20 mouse cellular contexts compared by ENCODE assay signal in genomic region chr12:27164920-27165504, GRCm38 (mm10).
A peak's percentile ranks its signal among the peaks of the same experiment; 100 is the strongest.
DNase-seq lines count a peak whose midpoint lies in the region; ATAC-seq and TF ChIP-seq lines count a peak whose summit lies in the region.
"Had no signal": no experiment of that assay in that cellular context is flagged by ENCODE, and none has a peak within 500 bp of the region (broad histone marks: within the 10 kb centered on the region; RNA-seq: fewer than 3 reads in every experiment).

No protein-coding gene starts in this region.

- H3K9me3 ChIP-seq in embryonic facial prominence, embryonic 11.5 days (replicated peaks; ENCODE audit: control insufficient read depth, low read length): no peaks in the 10 kb centered on the region
- H3K9me3 ChIP-seq in embryonic facial prominence, embryonic 10.5 days: no peaks in the 10 kb centered on the region
- H3K9me3 ChIP-seq in kidney, embryonic 14.5 days (ENCODE audit: control insufficient read depth, low read length): no peaks in the 10 kb centered on the region
- no peaks in the 10 kb centered on the region for H3K9me3 ChIP-seq in stomach, embryonic 15.5 days
- H3K9me3 ChIP-seq in stomach, postnatal 0 days (ENCODE audit: control insufficient read depth, low read length): no peaks in the 10 kb centered on the region
- H3K9me3 ChIP-seq: forebrain, embryonic 13.5 days; limb, embryonic 12.5 days; liver, embryonic 12.5 days; neural tube, embryonic 15.5 days had no signal

- no peak for TF ChIP-seq CTCF in stomach, postnatal 0 days (IDR thresholded peaks at IDR 0.05; ENCODE audit: low read depth)

- 0 out of 2 replicates have a peak, but pooled peaks have one; percentile 37 for ATAC-seq in embryonic facial prominence, embryonic 11.5 days (replicated peaks; ENCODE audit: insufficient number of reproducible peaks, low FRiP score, low TSS enrichment, low read depth)
- ATAC-seq in kidney, embryonic 14.5 days (ENCODE audit: low FRiP score, low TSS enrichment): peak; percentile 52; the same call in 1 of the 2 replicates
- peak; percentile 14; the same call in 1 of the 2 replicates for ATAC-seq in stomach, embryonic 15.5 days (ENCODE audit: insufficient read depth, low FRiP score, low read depth)
- no peak for ATAC-seq in stomach, postnatal 0 days (ENCODE audit: low FRiP score, low TSS enrichment)
- ATAC-seq: forebrain, embryonic 13.5 days; liver, embryonic 12.5 days; Patski had no signal

- no peak overlapping the region for H3K4me2 ChIP-seq in embryonic facial prominence, embryonic 11.5 days (ENCODE audit: low read depth, low read length)
- H3K4me2 ChIP-seq in kidney, embryonic 14.5 days (replicated peaks; ENCODE audit: low read depth, low read length): no peak overlapping the region
- no peak overlapping the region for H3K4me2 ChIP-seq in stomach, embryonic 15.5 days
- no peak overlapping the region for H3K4me2 ChIP-seq in stomach, postnatal 0 days (replicated peaks; ENCODE audit: low read depth)
- H3K4me2 ChIP-seq: forebrain, embryonic 13.5 days; limb, embryonic 12.5 days; liver, embryonic 12.5 days; neural tube, embryonic 15.5 days had no signal

- no peak overlapping the region for H3K27ac ChIP-seq in embryonic facial prominence, embryonic 11.5 days (replicated peaks; ENCODE audit: low read depth, low read length)
- no peak overlapping the region; the same call in 1 of the 2 replicates for H3K27ac ChIP-seq in embryonic facial prominence, embryonic 10.5 days (replicated peaks)
- H3K27ac ChIP-seq in kidney, embryonic 14.5 days (ENCODE audit: low read depth, low read length): no peak overlapping the region
- H3K27ac ChIP-seq in stomach, embryonic 15.5 days: no peak overlapping the region
- no peak overlapping the region for H3K27ac ChIP-seq in stomach, postnatal 0 days (replicated peaks)
- H3K27ac ChIP-seq: forebrain, embryonic 13.5 days; limb, embryonic 12.5 days; liver, embryonic 12.5 days; neural tube, embryonic 15.5 days had no signal

- no peak for DNase-seq in embryonic facial prominence, embryonic 11.5 days (ENCODE audit: low spot score)
- no peak for DNase-seq in embryonic facial prominence, embryonic 10.5 days (ENCODE audit: low spot score)
- no peak for DNase-seq in kidney, postnatal 10 days
- DNase-seq in stomach, postnatal 0 days (ENCODE audit: low spot score): no peak
- DNase-seq in embryo, embryonic 11 days: no peak
- no peak for DNase-seq in urinary bladder, postnatal 25 days (ENCODE audit: low spot score)
- DNase-seq: adrenal gland, adult 8-10 months; cerebellum, adult 8-10 months; gastrocnemius, postnatal 25 days; kidney, adult 9 months; lung, adult 2 months; right cerebral cortex, postnatal 25 days had no signal

- peaks cover 4% of the 10 kb centered on the region for H3K4me1 ChIP-seq in embryonic facial prominence, embryonic 11.5 days (ENCODE audit: control insufficient read depth, insufficient read depth, low read length)
- peaks cover 25% of the 10 kb centered on the region for H3K4me1 ChIP-seq in embryonic facial prominence, embryonic 10.5 days
- no peaks in the 10 kb centered on the region for H3K4me1 ChIP-seq in kidney, embryonic 14.5 days (ENCODE audit: control insufficient read depth, insufficient read depth, low read length)
- H3K4me1 ChIP-seq in stomach, embryonic 15.5 days: no peaks in the 10 kb centered on the region
- no peaks in the 10 kb centered on the region for H3K4me1 ChIP-seq in stomach, postnatal 0 days (replicated peaks; ENCODE audit: control insufficient read depth, insufficient read depth)
- H3K4me1 ChIP-seq: liver, embryonic 12.5 days; megakaryocyte, embryonic 14.5 days had no signal

- no peaks in the 10 kb centered on the region for H3K27me3 ChIP-seq in embryonic facial prominence, embryonic 11.5 days (ENCODE audit: control insufficient read depth, insufficient read depth, low read length)
- no peaks in the 10 kb centered on the region for H3K27me3 ChIP-seq in embryonic facial prominence, embryonic 10.5 days (replicated peaks; ENCODE audit: low read depth, poor library complexity, severe bottlenecking)
- H3K27me3 ChIP-seq in kidney, embryonic 14.5 days (ENCODE audit: control insufficient read depth, insufficient read depth, low read length): no peaks in the 10 kb centered on the region
- no peaks in the 10 kb centered on the region for H3K27me3 ChIP-seq in stomach, embryonic 15.5 days (replicated peaks)
- no peaks in the 10 kb centered on the region for H3K27me3 ChIP-seq in stomach, postnatal 0 days (ENCODE audit: control insufficient read depth, insufficient read depth, low read length)
- H3K27me3 ChIP-seq: forebrain, embryonic 13.5 days; limb, embryonic 12.5 days; liver, embryonic 12.5 days; megakaryocyte, embryonic 14.5 days; neural tube, embryonic 15.5 days had no signal

- no peak overlapping the region for H3K9ac ChIP-seq in embryonic facial prominence, embryonic 11.5 days (replicated peaks; ENCODE audit: low read length)
- no peak overlapping the region for H3K9ac ChIP-seq in kidney, embryonic 14.5 days (ENCODE audit: low read depth, low read length)
- H3K9ac ChIP-seq in stomach, embryonic 15.5 days: no peak overlapping the region
- no peak overlapping the region for H3K9ac ChIP-seq in stomach, postnatal 0 days (ENCODE audit: low read length)
- H3K9ac ChIP-seq: forebrain, embryonic 13.5 days; limb, embryonic 12.5 days; liver, embryonic 12.5 days; neural tube, embryonic 15.5 days had no signal

- TF ChIP-seq EP300 in stomach, postnatal 0 days (optimal IDR thresholded peaks at IDR 0.05): no peak

- whole genome bisulfite sequencing in embryonic facial prominence, embryonic 11.5 days: 91% methylated on average over 4 of the region's 4 CpGs
- 87% methylated on average over 4 of the region's 4 CpGs for WGBS in embryonic facial prominence, embryonic 10.5 days
- 80% methylated on average over 4 of the region's 4 CpGs for WGBS in kidney, embryonic 14.5 days
- 86% methylated on average over 4 of the region's 4 CpGs for WGBS in stomach, embryonic 15.5 days
- 93% methylated on average over 4 of the region's 4 CpGs for WGBS in stomach, postnatal 0 days

- H3K4me3 ChIP-seq in embryonic facial prominence, embryonic 11.5 days (ENCODE audit: low read depth, low read length): no peak overlapping the region
- H3K4me3 ChIP-seq in embryonic facial prominence, embryonic 10.5 days: no peak overlapping the region
- no peak overlapping the region for H3K4me3 ChIP-seq in kidney, embryonic 14.5 days (ENCODE audit: low read length)
- no peak overlapping the region for H3K4me3 ChIP-seq in stomach, embryonic 15.5 days (replicated peaks)
- H3K4me3 ChIP-seq in stomach, postnatal 0 days (ENCODE audit: low read depth, low read length): no peak overlapping the region
- H3K4me3 ChIP-seq: forebrain, embryonic 13.5 days; limb, embryonic 12.5 days; liver, embryonic 12.5 days; megakaryocyte, embryonic 14.5 days; neural tube, embryonic 15.5 days had no signal

- H3K36me3 ChIP-seq in embryonic facial prominence, embryonic 11.5 days (replicated peaks; ENCODE audit: control insufficient read depth, insufficient read depth, low read depth, low read length): no peaks in the 10 kb centered on the region
- no peaks in the 10 kb centered on the region for H3K36me3 ChIP-seq in embryonic facial prominence, embryonic 10.5 days (replicated peaks)
- H3K36me3 ChIP-seq in kidney, embryonic 14.5 days (ENCODE audit: control insufficient read depth, insufficient read depth, low read length): no peaks in the 10 kb centered on the region
- no peaks in the 10 kb centered on the region for H3K36me3 ChIP-seq in stomach, embryonic 15.5 days
- no peaks in the 10 kb centered on the region for H3K36me3 ChIP-seq in stomach, postnatal 0 days (ENCODE audit: control insufficient read depth, insufficient read depth, low read length)
- H3K36me3 ChIP-seq: limb, embryonic 12.5 days; liver, embryonic 12.5 days; neural tube, embryonic 15.5 days had no signal
